Mouse (Mus musculus): ENCODE data around the gene Atp6v0e2. TPM values are rescaled to one million over a fixed set of nuclear protein-coding genes. Genes with fewer than 3 reads are reported as not detected.
A peak's percentile ranks its signal among the peaks of the same experiment; 100 is the strongest.

Gene Atp6v0e2
- polyA plus RNA-seq, 2 experiments, result 7.8 to 11.0 TPM

DNA sequence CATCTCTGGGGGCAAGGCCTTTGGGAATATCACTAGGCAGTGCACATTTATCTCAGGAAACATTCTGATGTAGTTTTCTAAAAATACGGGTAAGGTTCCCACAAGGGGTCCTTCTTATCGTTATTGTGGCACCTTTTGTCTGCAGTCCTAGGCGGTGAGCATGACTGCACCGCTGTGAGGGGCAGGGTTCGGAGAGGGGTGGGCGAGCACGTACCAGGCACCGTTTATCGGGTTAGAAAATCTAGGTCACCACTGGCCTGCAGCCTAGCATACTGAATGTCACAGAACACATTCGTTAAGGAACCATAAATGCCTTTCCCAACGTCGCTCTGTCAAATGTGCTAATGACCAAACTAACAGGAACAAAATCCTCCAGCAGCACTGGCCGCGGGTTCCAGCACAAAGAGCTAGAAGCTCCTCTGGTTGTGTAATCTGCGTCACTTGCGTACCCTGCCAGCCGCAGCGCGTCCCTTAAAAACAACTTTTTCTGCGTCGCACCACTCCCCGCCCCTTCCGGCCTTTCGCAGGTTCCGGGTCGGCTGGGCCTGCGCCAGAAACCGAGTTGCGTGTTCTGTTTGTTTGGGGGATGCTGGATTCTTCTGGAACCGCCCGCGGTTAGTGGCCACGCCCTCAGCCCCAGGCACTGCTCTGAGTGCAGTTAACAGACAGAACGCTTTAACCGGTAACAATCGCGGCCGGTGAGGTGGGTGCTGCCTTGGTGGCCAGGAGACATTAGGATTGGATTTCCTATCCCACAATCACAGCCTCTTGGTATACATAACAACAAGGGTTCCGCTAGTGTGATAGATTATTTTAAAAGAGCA, 17.1 kb downstream of the Atp6v0e2 start, which contains the start of gene Lrrc61:
TSS of gene Lrrc61 (plus strand) at position 517 of the 824 bp plus-strand sequence.
- Histone ChIP-seq H3K27me3 (ENCODE audit: control insufficient read depth, insufficient read depth, low read length) (no peaks in the 10 kb centered on the region), H3K9ac (ENCODE audit: low read depth, low read length, severe bottlenecking) (peak within 1 kb of the TSS; percentile 77), H3K9me3 (ENCODE audit: control insufficient read depth, low read length) (no peaks in the 10 kb centered on the region), H3K4me2 (replicated peaks; ENCODE audit: low read depth, low read length, severe bottlenecking) (peak within 1 kb of the TSS; percentile 84), H3K4me1 (ENCODE audit: control insufficient read depth, insufficient read depth, low read length) (peaks cover 8% of the 10 kb centered on the region; the same call in 1 of the 2 replicates), H3K36me3 (ENCODE audit: control insufficient read depth, insufficient read depth, low read length) (no peaks in the 10 kb centered on the region), H3K4me3 (replicated peaks; ENCODE audit: low read length) (peak within 1 kb of the TSS; percentile 58), H3K27ac (replicated peaks; ENCODE audit: low read depth, low read length) (peak within 1 kb of the TSS; percentile 97)
- ATAC-seq (ENCODE audit: low FRiP score, low read depth) (peak; percentile 93), DNase-seq (ENCODE audit: low spot score) (peak; percentile 97)
- 1% methylated on average over 37 of the region's 39 CpGs for WGBS
- TF ChIP-seq POLR2A (IDR thresholded peaks at IDR 0.05; ENCODE audit: borderline replicate concordance, extremely low read depth, insufficient read depth, insufficient read length), result peak; percentile 79; the same call in 1 of the 2 replicates

DNA sequence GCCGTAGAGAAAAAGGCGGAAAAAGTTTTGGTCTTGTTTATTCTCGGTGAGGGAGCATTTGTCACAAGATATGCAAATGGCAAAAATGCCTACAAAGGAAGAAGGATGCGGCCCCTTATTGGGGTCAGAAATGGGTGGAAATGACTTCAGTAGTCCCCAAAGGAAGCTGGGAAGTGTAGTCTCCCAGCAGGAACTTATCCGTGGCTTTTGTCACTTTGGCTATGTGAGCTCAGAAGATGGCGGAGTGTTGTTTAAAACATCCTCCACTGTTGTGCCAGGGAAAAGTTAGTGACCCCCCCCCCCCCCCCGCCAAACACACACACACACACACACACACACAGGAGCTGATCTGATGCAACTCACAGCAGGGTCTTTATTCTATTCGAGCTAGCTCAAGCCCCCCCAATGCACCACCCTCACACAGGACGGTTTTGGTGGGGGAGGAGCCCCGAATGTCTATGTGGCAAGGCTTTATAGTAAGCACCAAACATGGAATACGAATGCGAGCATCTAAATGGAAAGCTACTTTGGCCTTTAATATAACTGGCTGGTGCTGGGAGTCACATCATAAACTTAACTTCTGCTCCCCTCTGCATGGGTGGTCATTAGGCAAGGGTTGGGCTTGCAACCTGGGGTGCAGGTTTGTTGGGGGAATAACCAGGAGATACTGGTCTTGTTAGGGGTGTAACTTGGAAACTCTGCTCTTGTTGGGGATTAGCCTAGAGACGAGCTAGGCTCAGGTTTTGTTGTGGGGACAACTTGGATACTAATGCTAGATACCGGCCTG, 17.9 kb downstream of the Atp6v0e2 start:
- Histone ChIP-seq H3K36me3 (ENCODE audit: control insufficient read depth, insufficient read depth, low read length) (no peaks in the 10 kb centered on the region), H3K27ac (replicated peaks; ENCODE audit: low read depth, low read length) (peak overlapping the region; percentile 97), H3K4me3 (replicated peaks; ENCODE audit: low read length) (peak overlapping the region; percentile 58), H3K27me3 (ENCODE audit: control insufficient read depth, insufficient read depth, low read length) (no peaks in the 10 kb centered on the region), H3K4me2 (replicated peaks; ENCODE audit: low read depth, low read length, severe bottlenecking) (peak overlapping the region; percentile 84), H3K9me3 (ENCODE audit: control insufficient read depth, low read length) (no peaks in the 10 kb centered on the region), H3K9ac (ENCODE audit: low read depth, low read length, severe bottlenecking) (peak overlapping the region; percentile 77), H3K4me1 (ENCODE audit: control insufficient read depth, insufficient read depth, low read length) (peaks cover 8% of the 10 kb centered on the region; the same call in 1 of the 2 replicates)
- DNase-seq (ENCODE audit: low spot score) (peak; percentile 86), ATAC-seq (ENCODE audit: low FRiP score, low read depth) (peak; percentile 81)
- WGBS, result 28% methylated on average over 13 of the region's 14 CpGs
- TF ChIP-seq POLR2A (IDR thresholded peaks at IDR 0.05; ENCODE audit: borderline replicate concordance, extremely low read depth, insufficient read depth, insufficient read length), result no peak

DNA sequence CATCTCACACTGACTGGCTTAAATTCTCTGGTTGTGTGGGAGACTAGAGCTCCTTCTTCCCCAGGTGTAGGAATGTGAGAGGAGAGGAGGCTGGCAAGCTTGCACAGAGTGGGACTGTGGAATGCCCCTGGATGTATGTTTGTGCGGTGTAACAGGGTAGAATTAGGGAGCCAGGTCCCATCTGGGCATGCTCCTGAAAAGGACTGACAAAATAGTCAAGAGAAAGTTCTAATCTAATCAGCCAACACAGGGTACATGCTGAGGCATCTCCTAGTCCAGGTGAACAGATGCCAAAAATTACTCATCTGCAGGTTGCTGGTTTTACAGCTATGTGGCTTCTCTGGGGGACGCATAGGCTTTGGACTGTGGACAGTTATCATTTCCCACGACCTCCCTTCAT, 18.5 kb downstream of the Atp6v0e2 start:
- no peaks in the 10 kb centered on the region for H3K9me3 ChIP-seq (ENCODE audit: control insufficient read depth, low read length)
- H3K27ac ChIP-seq (replicated peaks; ENCODE audit: low read depth, low read length), result peak overlapping the region; percentile 97; the same call in 1 of the 2 replicates
- ATAC-seq (ENCODE audit: low FRiP score, low read depth) (no peak), DNase-seq (ENCODE audit: low spot score) (no peak)
- no peaks in the 10 kb centered on the region for H3K27me3 ChIP-seq (ENCODE audit: control insufficient read depth, insufficient read depth, low read length)
- TF ChIP-seq POLR2A (IDR thresholded peaks at IDR 0.05; ENCODE audit: borderline replicate concordance, extremely low read depth, insufficient read depth, insufficient read length), result no peak
- 92% methylated on average over 3 of the region's 3 CpGs for WGBS
- no peak overlapping the region for H3K4me3 ChIP-seq (replicated peaks; ENCODE audit: low read length)
- H3K36me3 ChIP-seq (ENCODE audit: control insufficient read depth, insufficient read depth, low read length), result no peaks in the 10 kb centered on the region
- peaks cover 8% of the 10 kb centered on the region; the same call in 1 of the 2 replicates for H3K4me1 ChIP-seq (ENCODE audit: control insufficient read depth, insufficient read depth, low read length)
- no peak overlapping the region for H3K9ac ChIP-seq (ENCODE audit: low read depth, low read length, severe bottlenecking)
- H3K4me2 ChIP-seq (replicated peaks; ENCODE audit: low read depth, low read length, severe bottlenecking), result 0 out of 2 replicates have a peak overlapping the region, but pooled peaks have one; percentile 84

DNA sequence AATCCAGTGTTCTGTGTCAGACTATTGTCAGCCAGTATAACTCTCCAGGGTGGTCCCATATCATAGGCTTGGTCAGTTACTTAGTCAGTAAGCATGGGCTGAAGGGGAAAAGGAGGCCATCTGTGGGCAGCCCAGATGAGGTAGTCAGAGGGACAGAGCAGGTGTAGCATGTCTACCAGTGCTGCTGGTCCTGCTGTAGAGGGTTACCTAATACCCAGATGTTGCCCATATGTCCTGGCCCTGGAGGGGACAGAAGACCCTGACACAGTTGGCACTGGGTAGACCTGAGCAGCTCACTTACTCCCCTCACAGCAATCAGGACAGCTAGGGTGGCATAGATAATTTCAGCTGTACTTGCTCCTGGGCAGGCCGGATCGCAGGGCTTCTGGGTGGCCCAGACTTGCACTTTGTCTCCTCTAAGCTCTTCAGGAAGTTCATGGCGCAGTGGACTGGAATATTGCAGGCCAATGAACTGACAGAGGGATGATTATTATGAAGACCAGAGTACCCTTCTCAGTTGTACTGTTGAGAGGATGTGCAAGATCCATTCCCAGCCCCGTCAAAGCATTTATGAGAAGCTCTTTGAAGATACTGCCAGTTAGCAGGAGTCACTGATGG, 28.4 kb downstream of the Atp6v0e2 start:
- whole genome bisulfite sequencing, result 75% methylated on average over 4 of the region's 4 CpGs
- Histone ChIP-seq H3K4me2 (replicated peaks; ENCODE audit: low read depth, low read length, severe bottlenecking) (no peak overlapping the region), H3K9ac (ENCODE audit: low read depth, low read length, severe bottlenecking) (no peak overlapping the region), H3K36me3 (ENCODE audit: control insufficient read depth, insufficient read depth, low read length) (peaks cover 12% of the 10 kb centered on the region; the same call in 1 of the 2 replicates), H3K9me3 (ENCODE audit: control insufficient read depth, low read length) (no peaks in the 10 kb centered on the region), H3K27ac (replicated peaks; ENCODE audit: low read depth, low read length) (0 out of 2 replicates have a peak overlapping the region, but pooled peaks have one; percentile 14), H3K4me1 (ENCODE audit: control insufficient read depth, insufficient read depth, low read length) (peaks cover 19% of the 10 kb centered on the region), H3K27me3 (ENCODE audit: control insufficient read depth, insufficient read depth, low read length) (no peaks in the 10 kb centered on the region), H3K4me3 (replicated peaks; ENCODE audit: low read length) (no peak overlapping the region)
- DNase-seq (ENCODE audit: low spot score) (no peak), ATAC-seq (ENCODE audit: low FRiP score, low read depth) (peak; percentile 24; the same call in 1 of the 2 replicates)
- TF ChIP-seq POLR2A (IDR thresholded peaks at IDR 0.05; ENCODE audit: borderline replicate concordance, extremely low read depth, insufficient read depth, insufficient read length), result no peak

All from limb, embryonic 14.5 days (tissue).